14 mouse cellular contexts compared by ENCODE assay signal in genomic region chr1:133256347-133256746, GRCm38 (mm10). TPM values are rescaled to one million over a fixed set of nuclear protein-coding genes. Genes with fewer than 3 reads are reported as not detected.
DNase-seq lines count a peak whose midpoint lies in the region; ATAC-seq and TF ChIP-seq lines count a peak whose summit lies in the region.
"Had no signal": no experiment of that assay in that cellular context is flagged by ENCODE, and none has a peak within 500 bp of the region (broad histone marks: within the 10 kb centered on the region; RNA-seq: fewer than 3 reads in every experiment).

No protein-coding gene starts in this region.

- no peaks in the 10 kb centered on the region for H3K9me3 ChIP-seq in hindbrain, embryonic 16.5 days (ENCODE audit: control insufficient read depth, low read length)

- peak overlapping the region; percentile 77 for H3K27ac ChIP-seq in kidney, adult 2 months (ENCODE audit: insufficient read depth, low read depth, low read length)
- peak overlapping the region; percentile 63; the same call in 1 of the 2 replicates for H3K27ac ChIP-seq in hindbrain, embryonic 16.5 days (ENCODE audit: low read depth, low read length)
- H3K27ac ChIP-seq: layer of hippocampus, adult 2 months; macrophage had no signal

- H3K9ac ChIP-seq in hindbrain, embryonic 16.5 days (ENCODE audit: low read depth, low read length), result no peak overlapping the region; the same call in 1 of the 2 replicates

- 42% methylated on average over 8 of the region's 8 CpGs for WGBS in kidney, adult 2 months
- WGBS in hindbrain, embryonic 16.5 days, result 76% methylated on average over 8 of the region's 8 CpGs

- no peak for DNase-seq in kidney, adult 2 months
- DNase-seq in kidney, adult 8-10 months, result no peak
- peak; percentile 66 for DNase-seq in brain, adult 2 months (ENCODE audit: low read depth, low spot score)
- DNase-seq in cerebellum, adult 18-20 months, result peak; percentile 56 to 61
- no peak for DNase-seq in spleen, adult 18-20 months
- DNase-seq in layer of hippocampus, adult 18-20 months (ENCODE audit: low spot score in 2 of 2), result no peak
- DNase-seq: gastrocnemius, postnatal 14 days had no signal

- TF ChIP-seq CTCF in kidney, adult 2 months (conservative IDR thresholded peaks at IDR 0.05; ENCODE audit: insufficient read depth, insufficient read length, low read depth, low read length), result no peak

- H3K27me3 ChIP-seq in kidney, adult 2 months (replicated peaks; ENCODE audit: control insufficient read depth, insufficient read depth, low read length), result no peaks in the 10 kb centered on the region
- no peaks in the 10 kb centered on the region for H3K27me3 ChIP-seq in hindbrain, embryonic 16.5 days (replicated peaks; ENCODE audit: control insufficient read depth, insufficient read depth, low read length)

- no peak for ATAC-seq in hindbrain, embryonic 16.5 days
- ATAC-seq: activated CD4-positive, CD25-positive, alpha-beta regulatory T cell, adult 4 months had no signal

- peaks cover 56% of the 10 kb centered on the region for H3K4me1 ChIP-seq in kidney, adult 2 months (ENCODE audit: control insufficient read depth, insufficient read depth, low read length)
- peaks cover 40% of the 10 kb centered on the region for H3K4me1 ChIP-seq in hindbrain, embryonic 16.5 days (ENCODE audit: control insufficient read depth, insufficient read depth, low read depth, low read length)

- TF ChIP-seq POLR2A in kidney, adult 2 months (IDR thresholded peaks at IDR 0.05; ENCODE audit: low read depth, low read length), result no peak

- H3K4me3 ChIP-seq in kidney, adult 2 months (ENCODE audit: insufficient read depth, low read depth, low read length), result no peak overlapping the region
- H3K4me3 ChIP-seq in hindbrain, embryonic 16.5 days (ENCODE audit: low read length), result no peak overlapping the region
- H3K4me3 ChIP-seq: erythroblast, embryonic 14.5 days; layer of hippocampus, adult 2 months had no signal

- H3K36me3 ChIP-seq in kidney, adult 2 months (ENCODE audit: control insufficient read depth, insufficient read depth, low read length), result peaks cover 1% of the 10 kb centered on the region; the same call in 1 of the 2 replicates
- H3K36me3 ChIP-seq in hindbrain, embryonic 16.5 days (ENCODE audit: control insufficient read depth, insufficient read depth, low read length), result peaks cover 3% of the 10 kb centered on the region; the same call in 1 of the 2 replicates

- H3K4me2 ChIP-seq in hindbrain, embryonic 16.5 days (ENCODE audit: low read length), result no peak overlapping the region

RNA-seq across cellular contexts. Expression of gene Golt1a, which starts 53.3 kb away (rescaled TPM):
- 18.1 and 18.9 TPM in 2 replicates for polyA plus RNA-seq in kidney, adult 2 months (2012; rRNA removed)
- polyA plus RNA-seq in hindbrain, embryonic 16.5 days (2015; fragmentation: Nextera tagmentation; extraction: Ambion mirVana), result not detected in 2 replicates
- not detected for total RNA-seq in layer of hippocampus, adult 18-20 months (2021)
- total RNA-seq: gastrocnemius, postnatal 14 days; layer of hippocampus, adult 2 months had no signal
- polyA plus RNA-seq: activated CD4-positive, CD25-positive, alpha-beta regulatory T cell, adult 4 months; erythroblast, embryonic 14.5 days; limb, embryonic 11.5 days; macrophage; spleen, adult 2 months had no signal

Comparison
In these comparisons a context has a peak if more than half of its experiments do, and no peak if none do; other contexts are left out.
1. DNase-seq: peak in brain, adult 2 months (single experiment) and cerebellum, adult 18-20 months (2 of 2); none in kidney, adult 2 months (single experiment), kidney, adult 8-10 months (0 of 2), spleen, adult 18-20 months (0 of 2) and layer of hippocampus, adult 18-20 months (0 of 2).
2. RNA of gene Golt1a, which starts 53.3 kb away (polyA plus RNA-seq): 18.1 to 18.9 TPM in kidney, adult 2 months; not detected in hindbrain, embryonic 16.5 days; every median in the first group is over 10 times any median in the second.